Mouse (Mus musculus) erythroblast, adult 5-6 weeks (primary cell): ENCODE data around the gene Cnrip1. TPM values are rescaled to one million over a fixed set of nuclear protein-coding genes. Genes with fewer than 3 reads are reported as not detected.

Experiments
- ATAC-seq: replicated peaks from 2 replicates; pipeline ENCODE4 v1.8.0; 2016; ENCODE audit warnings: moderate number of reproducible peaks, mild to moderate bottlenecking, moderate TSS enrichment, inconsistent platforms; ENCODE audit not compliant: poor library complexity, low FRiP score, severe bottlenecking
- total RNA-seq, 2 experiments: library from RNA; stranded (forward) in 1 of 2; stranded (reverse) in 1 of 2; fragments of 150-400 nt in 1 of 2; fragments of 200-764, 138-1000 nt in 1 of 2; gene quantifications; 2 replicates each; pipeline versions ENCODE4 v1.2.3 to v1.2.4; 2015 to 2017; ENCODE audit warnings: low replicate concordance in 2 of 2

The Cnrip1 gene
- total RNA-seq, 2 experiments from 2014 or later, result not detected

DNA sequence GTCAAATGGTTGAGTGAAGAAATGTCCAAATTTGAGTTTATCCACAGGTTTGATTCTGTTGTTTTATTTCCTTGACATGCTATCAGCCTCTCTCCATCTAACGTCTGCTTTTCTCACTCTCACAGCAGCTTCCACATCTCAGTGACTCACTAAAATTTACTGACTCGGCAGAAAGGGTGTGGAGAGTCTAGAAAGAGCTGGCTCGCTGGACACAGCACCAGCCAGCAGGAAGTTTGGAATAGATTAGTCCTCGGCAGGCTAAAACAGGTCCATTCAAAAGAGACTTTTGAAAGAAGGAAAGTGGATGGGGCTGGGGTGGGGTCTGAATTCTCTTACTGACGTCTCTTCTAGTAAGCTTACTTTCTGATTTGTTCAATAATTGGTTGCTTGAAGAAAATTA is 34.7 kb downstream of the Cnrip1 start:
- no peak for ATAC-seq

DNA sequence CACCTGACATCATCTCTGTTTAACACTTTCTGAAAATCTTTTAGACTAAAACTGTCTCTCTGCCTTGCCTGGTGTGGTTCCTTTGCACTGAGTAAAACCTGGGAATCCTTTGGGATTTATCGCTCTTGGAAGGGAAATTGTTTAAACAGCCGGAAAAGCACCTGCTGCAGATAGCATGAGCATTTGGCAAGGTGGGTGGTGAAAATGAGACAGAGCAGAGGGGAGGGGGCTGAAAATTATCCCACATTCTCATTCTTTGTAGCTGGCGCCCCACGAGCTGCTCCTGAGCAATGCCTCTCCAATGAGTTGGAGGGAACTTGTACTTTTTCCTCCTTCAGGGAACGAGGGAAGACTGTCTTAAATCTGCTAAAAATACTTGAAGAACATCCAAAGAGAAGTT is 55.5 kb downstream of the Cnrip1 start:
- ATAC-seq, result no peak

DNA sequence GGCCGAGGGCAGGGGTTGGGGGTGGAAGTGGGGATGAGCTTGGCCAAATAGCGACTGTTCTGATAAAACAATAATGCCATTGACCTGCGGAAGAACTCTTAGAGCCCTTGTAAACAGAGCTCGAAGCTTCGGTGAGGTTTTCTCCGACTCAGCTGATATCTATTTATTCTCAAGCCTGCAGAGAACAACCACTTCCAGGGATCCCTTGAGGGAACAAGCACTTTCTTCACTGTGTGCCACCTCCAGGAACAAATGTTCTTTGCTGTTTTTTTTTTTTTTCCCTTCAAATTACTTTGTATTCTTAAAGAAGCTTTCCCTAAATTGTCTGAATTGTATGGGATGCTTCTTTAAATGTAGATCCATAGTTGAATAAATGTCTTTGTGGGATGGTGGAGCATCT is 56.0 kb downstream of the Cnrip1 start:
- ATAC-seq, result no peak

DNA sequence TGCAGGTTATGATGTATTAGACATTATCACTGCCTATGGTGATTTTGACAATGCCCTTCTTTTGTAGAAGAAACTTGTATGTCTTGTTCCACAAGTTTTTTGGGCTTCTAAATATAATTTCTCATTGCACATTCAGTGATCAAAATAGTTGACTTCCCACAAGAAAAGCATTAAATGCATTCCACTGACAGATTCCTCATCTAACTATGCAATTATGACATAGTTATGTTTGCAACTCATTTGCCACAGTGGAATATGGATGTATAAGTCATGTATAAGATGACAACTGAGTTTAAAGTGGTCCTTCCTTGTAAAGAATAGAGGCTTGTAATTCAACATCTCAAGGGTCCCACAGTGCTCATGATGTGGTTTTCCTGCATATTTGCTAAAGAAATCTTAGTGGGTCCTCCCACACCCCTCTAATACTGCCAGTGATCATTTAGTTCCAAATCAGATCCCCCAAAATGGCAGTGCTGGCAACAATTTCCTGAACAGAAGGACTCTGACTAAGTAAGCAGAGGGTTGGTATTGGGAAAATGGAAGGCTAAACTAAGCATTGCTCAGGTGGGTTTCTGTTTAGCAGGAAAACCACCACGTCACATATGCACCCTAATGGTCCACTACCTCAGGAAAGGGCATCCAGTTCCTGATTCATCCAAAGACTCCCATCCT is 61.2 kb downstream of the Cnrip1 start:
- ATAC-seq, result no peak

DNA sequence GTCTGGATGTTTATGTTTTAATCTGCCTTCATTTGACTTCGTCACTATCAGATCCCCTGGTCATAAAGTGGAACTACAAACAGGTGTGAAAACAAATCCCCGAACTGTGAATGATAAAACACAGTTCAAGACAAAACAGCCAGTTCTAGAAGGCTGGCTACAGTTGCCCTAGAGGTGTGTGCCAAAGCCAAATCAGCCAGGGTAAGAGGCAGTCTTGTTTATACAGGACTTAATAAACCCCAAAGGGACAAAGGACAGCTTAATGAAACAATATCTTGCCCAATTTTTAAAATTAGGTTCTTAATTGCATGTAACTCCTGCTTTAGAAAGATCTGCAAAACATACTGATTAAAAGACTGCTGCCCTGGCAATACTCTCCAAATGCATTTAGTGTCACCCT is 75.0 kb downstream of the Cnrip1 start:
- no peak for ATAC-seq

Other genes with a start within 250 kb of the Cnrip1 start
- gene Fbxo48, start 100.2 kb upstream of the Cnrip1 start, total RNA-seq (2015; ENCODE audit: low replicate concordance), result 2.3 and 14.6 TPM in 2 replicates
- gene Fbxo48, start 100.2 kb upstream of the Cnrip1 start, total RNA-seq (2017; ENCODE audit: low replicate concordance), result 9.0 and 11.3 TPM in 2 replicates
- 25.0 and 27.8 TPM in 2 replicates for gene Plek, start 795 bp downstream of the Cnrip1 start, total RNA-seq (2015; ENCODE audit: low replicate concordance)
- gene Plek, start 795 bp downstream of the Cnrip1 start, total RNA-seq (2017; ENCODE audit: low replicate concordance), result 27.0 and 28.0 TPM in 2 replicates
- 19.6 and 21.5 TPM in 2 replicates for gene Ppp3r1, start 107.7 kb downstream of the Cnrip1 start, total RNA-seq (2015; ENCODE audit: low replicate concordance)
- 18.3 and 19.1 TPM in 2 replicates for gene Ppp3r1, start 107.7 kb downstream of the Cnrip1 start, total RNA-seq (2017; ENCODE audit: low replicate concordance)
- gene Wdr92, start 130.5 kb downstream of the Cnrip1 start, total RNA-seq (2015; ENCODE audit: low replicate concordance), result 3.3 and 7.1 TPM in 2 replicates
- gene Wdr92, start 130.5 kb downstream of the Cnrip1 start, total RNA-seq (2017; ENCODE audit: low replicate concordance), result 7.8 and 14.5 TPM in 2 replicates
- 8.5 and 15.0 TPM in 2 replicates for gene Pno1, start 160.0 kb downstream of the Cnrip1 start, total RNA-seq (2015; ENCODE audit: low replicate concordance)
- gene Pno1, start 160.0 kb downstream of the Cnrip1 start, total RNA-seq (2017; ENCODE audit: low replicate concordance), result 9.5 and 12.3 TPM in 2 replicates
- gene C1d, start 206.0 kb downstream of the Cnrip1 start, total RNA-seq (2015; ENCODE audit: low replicate concordance), result 16.3 and 21.3 TPM in 2 replicates
- 12.4 and 28.2 TPM in 2 replicates for gene C1d, start 206.0 kb downstream of the Cnrip1 start, total RNA-seq (2017; ENCODE audit: low replicate concordance)